12 mouse cellular contexts compared by ENCODE assay signal in the genomic region with DNA sequence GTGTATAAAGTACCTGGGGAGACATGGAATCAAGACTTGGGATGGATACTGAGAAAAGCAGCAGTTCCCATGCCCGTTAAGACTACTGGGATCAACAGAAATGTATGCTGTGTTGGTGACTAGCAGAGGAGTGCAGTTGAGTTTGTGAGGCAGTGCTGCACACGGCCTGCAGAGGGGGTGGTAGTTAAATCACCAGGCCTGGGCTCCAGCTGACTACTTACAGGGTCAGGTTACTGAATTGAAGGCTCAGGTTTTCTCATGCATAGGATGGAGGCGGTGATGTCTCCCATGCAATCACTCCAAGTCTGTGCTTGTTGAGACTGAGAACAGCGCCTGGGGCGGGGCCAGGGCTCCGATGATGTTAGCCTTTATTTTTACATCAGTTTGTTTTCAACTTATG. TPM values are rescaled to one million over a fixed set of nuclear protein-coding genes. Genes with fewer than 3 reads are reported as not detected.
DNase-seq lines count a peak whose midpoint lies in the region; ATAC-seq and TF ChIP-seq lines count a peak whose summit lies in the region.
"Had no signal": no experiment of that assay in that cellular context is flagged by ENCODE, and none has a peak within 500 bp of the region (broad histone marks: within the 10 kb centered on the region; RNA-seq: fewer than 3 reads in every experiment).

No protein-coding gene starts in this region.

- H3K36me3 ChIP-seq in hindbrain, postnatal 0 days (ENCODE audit: insufficient read depth, low read length) = no peaks in the 10 kb centered on the region
- H3K36me3 ChIP-seq in hindbrain, embryonic 12.5 days = no peaks in the 10 kb centered on the region
- no peaks in the 10 kb centered on the region for H3K36me3 ChIP-seq in midbrain, postnatal 0 days (ENCODE audit: insufficient read depth, low read length)
- no peaks in the 10 kb centered on the region for H3K36me3 ChIP-seq in midbrain, embryonic 13.5 days
- no peaks in the 10 kb centered on the region for H3K36me3 ChIP-seq in small intestine, adult 2 months (ENCODE audit: control insufficient read depth, insufficient read depth, low read length)
- H3K36me3 ChIP-seq: G1E; neural tube, embryonic 12.5 days had no signal

- H3K9ac ChIP-seq in hindbrain, postnatal 0 days (replicated peaks; ENCODE audit: low read length) = no peak overlapping the region
- H3K9ac ChIP-seq in hindbrain, embryonic 12.5 days = no peak overlapping the region
- no peak overlapping the region for H3K9ac ChIP-seq in midbrain, postnatal 0 days (replicated peaks; ENCODE audit: low read length, poor library complexity, severe bottlenecking)
- no peak overlapping the region for H3K9ac ChIP-seq in midbrain, embryonic 13.5 days (replicated peaks)
- H3K9ac ChIP-seq: neural tube, embryonic 12.5 days had no signal

- DNase-seq in hindbrain, postnatal 0 days (ENCODE audit: low spot score) = peak; percentile 36
- no peak for DNase-seq in midbrain, postnatal 0 days (ENCODE audit: low spot score)
- peak; percentile 14 for DNase-seq in embryo, embryonic 9.5 days (ENCODE audit: extremely low spot score)

- ATAC-seq in hindbrain, postnatal 0 days = no peak
- no peak for ATAC-seq in hindbrain, embryonic 12.5 days (ENCODE audit: low FRiP score)
- no peak for ATAC-seq in midbrain, postnatal 0 days (ENCODE audit: low FRiP score)
- no peak for ATAC-seq in midbrain, embryonic 13.5 days
- no peak for ATAC-seq in megakaryocyte progenitor cell, adult 5-6 weeks (replicated peaks; ENCODE audit: poor library complexity)
- no peak for ATAC-seq in cerebellum, adult (ENCODE audit: insufficient number of reproducible peaks, low FRiP score, low TSS enrichment)

- no peak overlapping the region for H3K4me2 ChIP-seq in hindbrain, postnatal 0 days (ENCODE audit: low read depth, low read length)
- no peak overlapping the region for H3K4me2 ChIP-seq in hindbrain, embryonic 12.5 days (replicated peaks)
- no peak overlapping the region for H3K4me2 ChIP-seq in midbrain, postnatal 0 days (ENCODE audit: low read depth, low read length, poor library complexity, severe bottlenecking)
- no peak overlapping the region for H3K4me2 ChIP-seq in midbrain, embryonic 13.5 days (replicated peaks)
- H3K4me2 ChIP-seq: neural tube, embryonic 12.5 days had no signal

- no peak for TF ChIP-seq POLR2A in small intestine, adult 2 months (IDR thresholded peaks at IDR 0.05; ENCODE audit: low read depth, low read length)

- 39% methylated on average over 6 of the region's 6 CpGs for WGBS in hindbrain, postnatal 0 days
- WGBS in hindbrain, embryonic 12.5 days = 26% methylated on average over 6 of the region's 6 CpGs
- 49% methylated on average over 6 of the region's 6 CpGs for WGBS in midbrain, postnatal 0 days
- WGBS in midbrain, embryonic 13.5 days = 33% methylated on average over 6 of the region's 6 CpGs
- WGBS in small intestine, adult 2 months = 32% methylated on average over 6 of the region's 6 CpGs

- H3K9me3 ChIP-seq in hindbrain, postnatal 0 days (ENCODE audit: low read length) = no peaks in the 10 kb centered on the region
- H3K9me3 ChIP-seq in hindbrain, embryonic 12.5 days (replicated peaks) = no peaks in the 10 kb centered on the region
- H3K9me3 ChIP-seq in midbrain, postnatal 0 days (ENCODE audit: low read length) = no peaks in the 10 kb centered on the region
- H3K9me3 ChIP-seq in midbrain, embryonic 13.5 days = no peaks in the 10 kb centered on the region
- H3K9me3 ChIP-seq: neural tube, embryonic 12.5 days had no signal

- no peaks in the 10 kb centered on the region for H3K4me1 ChIP-seq in hindbrain, postnatal 0 days (ENCODE audit: insufficient read depth, low read length)
- 0 out of 2 replicates have a peak, but pooled peaks cover 5% of the 10 kb centered on the region for H3K4me1 ChIP-seq in hindbrain, embryonic 12.5 days
- no peaks in the 10 kb centered on the region; the same call in 1 of the 2 replicates for H3K4me1 ChIP-seq in midbrain, postnatal 0 days (ENCODE audit: insufficient read depth, low read length)
- H3K4me1 ChIP-seq in midbrain, embryonic 13.5 days (replicated peaks) = peaks cover 30% of the 10 kb centered on the region
- H3K4me1 ChIP-seq in small intestine, adult 2 months (ENCODE audit: control insufficient read depth, insufficient read depth, insufficient read length, low read length) = no peaks in the 10 kb centered on the region
- H3K4me1 ChIP-seq: neural tube, embryonic 12.5 days had no signal

- H3K4me3 ChIP-seq in hindbrain, postnatal 0 days (ENCODE audit: low read length) = no peak overlapping the region
- H3K4me3 ChIP-seq in hindbrain, embryonic 12.5 days = no peak overlapping the region
- no peak overlapping the region for H3K4me3 ChIP-seq in midbrain, postnatal 0 days (ENCODE audit: low read depth, low read length)
- H3K4me3 ChIP-seq in midbrain, embryonic 13.5 days (replicated peaks) = no peak overlapping the region
- no peak overlapping the region for H3K4me3 ChIP-seq in small intestine, adult 2 months (ENCODE audit: low read depth, low read length)
- H3K4me3 ChIP-seq: neural tube, embryonic 12.5 days had no signal

- peak; percentile 41; the same call in 1 of the 2 replicates for TF ChIP-seq CTCF in hindbrain, postnatal 0 days (IDR thresholded peaks at IDR 0.05; ENCODE audit: low read depth)
- TF ChIP-seq CTCF in midbrain, postnatal 0 days (IDR thresholded peaks at IDR 0.05) = peak; percentile 44
- peak; percentile 18; the same call in 1 of the 2 replicates for TF ChIP-seq CTCF in small intestine, adult 2 months (IDR thresholded peaks at IDR 0.05; ENCODE audit: extremely low read depth, insufficient read length, insufficient replicate concordance, low read depth, low read length)

- H3K27me3 ChIP-seq in hindbrain, postnatal 0 days (ENCODE audit: insufficient read depth, low read length) = no peaks in the 10 kb centered on the region
- no peaks in the 10 kb centered on the region for H3K27me3 ChIP-seq in hindbrain, embryonic 12.5 days
- no peaks in the 10 kb centered on the region for H3K27me3 ChIP-seq in midbrain, postnatal 0 days (ENCODE audit: insufficient read depth, low read length)
- H3K27me3 ChIP-seq in midbrain, embryonic 13.5 days = peaks cover 20% of the 10 kb centered on the region
- H3K27me3 ChIP-seq in small intestine, adult 2 months (ENCODE audit: control insufficient read depth, insufficient read depth, low read length) = no peaks in the 10 kb centered on the region
- H3K27me3 ChIP-seq: neural tube, embryonic 12.5 days had no signal

- no peak overlapping the region for H3K27ac ChIP-seq in hindbrain, postnatal 0 days
- no peak overlapping the region for H3K27ac ChIP-seq in hindbrain, embryonic 12.5 days
- no peak overlapping the region for H3K27ac ChIP-seq in midbrain, postnatal 0 days (ENCODE audit: low read depth, low read length)
- H3K27ac ChIP-seq in midbrain, embryonic 13.5 days = no peak overlapping the region
- no peak overlapping the region for H3K27ac ChIP-seq in small intestine, adult 2 months (ENCODE audit: insufficient read depth, low read depth, low read length)
- H3K27ac ChIP-seq: macrophage; neural tube, embryonic 12.5 days had no signal

RNA-seq across cellular contexts. Expression of gene Cxcl14, which starts 31.4 kb away (rescaled TPM):
- total RNA-seq in hindbrain, postnatal 0 days (2014; rRNA removed) = 17.5 and 20.2 TPM in 2 replicates
- 19.2 and 19.9 TPM in 2 replicates for polyA plus RNA-seq in hindbrain, postnatal 0 days (2015; fragmentation: Nextera tagmentation; extraction: Ambion mirVana)
- polyA plus RNA-seq in hindbrain, embryonic 12.5 days (2016; fragmentation: Nextera tagmentation; extraction: Ambion mirVana) = 72.3 and 90.1 TPM in 2 replicates
- 31.5 and 34.1 TPM in 2 replicates for total RNA-seq in midbrain, postnatal 0 days (2014; rRNA removed)
- polyA plus RNA-seq in midbrain, postnatal 0 days (2015; fragmentation: Nextera tagmentation; extraction: Ambion mirVana) = 32.7 and 37.0 TPM in 2 replicates
- polyA plus RNA-seq in midbrain, embryonic 13.5 days (2015; fragmentation: Nextera tagmentation; extraction: Ambion mirVana) = 7.4 and 8.0 TPM in 2 replicates
- 35.7 and 68.8 TPM in 2 replicates for polyA plus RNA-seq in small intestine, adult 2 months (2012; rRNA removed)
- total RNA-seq in megakaryocyte progenitor cell, adult 5-6 weeks (2015) = not detected in 2 replicates
- total RNA-seq in megakaryocyte progenitor cell, adult 5-6 weeks (2017) = not detected in 2 replicates
- total RNA-seq: common myeloid progenitor, adult 5-6 weeks; G1E had no signal
- polyA plus RNA-seq: G1E had no signal
